Comparison of ENCODE assay signal across 7 mouse cellular contexts in genomic region chr19:56547456-56548229, GRCm38 (mm10). TPM values are rescaled to one million over a fixed set of nuclear protein-coding genes. Genes with fewer than 3 reads are reported as not detected.
A peak's percentile ranks its signal among the peaks of the same experiment; 100 is the strongest.
DNase-seq lines count a peak whose midpoint lies in the region; ATAC-seq and TF ChIP-seq lines count a peak whose summit lies in the region.

Dclre1a (minus strand) TSS chr19:56548222.

- TF ChIP-seq CTCF in cortical plate, adult 2 months (IDR thresholded peaks at IDR 0.05; ENCODE audit: extremely low read depth, insufficient read depth, low read length): no peak
- TF ChIP-seq CTCF in small intestine, adult 2 months (IDR thresholded peaks at IDR 0.05; ENCODE audit: extremely low read depth, insufficient read length, insufficient replicate concordance, low read depth, low read length): peak; percentile 11; the same call in 1 of the 2 replicates

- H3K27me3 ChIP-seq in intestine, embryonic 15.5 days (replicated peaks): no peaks in the 10 kb centered on the region
- no peaks in the 10 kb centered on the region for H3K27me3 ChIP-seq in small intestine, adult 2 months (ENCODE audit: control insufficient read depth, insufficient read depth, low read length)

- H3K4me3 ChIP-seq in cortical plate, adult 2 months (ENCODE audit: insufficient read depth, low read length): peak within 1 kb of the TSS; percentile 98
- H3K4me3 ChIP-seq in intestine, embryonic 15.5 days (replicated peaks): peak within 1 kb of the TSS; percentile 90
- peak within 1 kb of the TSS; percentile 90 for H3K4me3 ChIP-seq in small intestine, adult 2 months (ENCODE audit: low read depth, low read length)

- intact Hi-C loops in gastrocnemius, postnatal 14 days (cut with DNase I; ENCODE audit: low total_unique reads): no loop called here
- intact Hi-C loops in left cerebral cortex, postnatal 4 days (cut with DNase I): no loop called here

- H3K9me3 ChIP-seq in intestine, embryonic 15.5 days: no peaks in the 10 kb centered on the region

- peaks cover 5% of the 10 kb centered on the region for H3K4me1 ChIP-seq in cortical plate, adult 2 months (ENCODE audit: control insufficient read depth, insufficient read depth, low read length)
- peaks cover 12% of the 10 kb centered on the region; the same call in 1 of the 2 replicates for H3K4me1 ChIP-seq in intestine, embryonic 15.5 days (replicated peaks)
- H3K4me1 ChIP-seq in small intestine, adult 2 months (ENCODE audit: control insufficient read depth, insufficient read depth, insufficient read length, low read length): peaks cover 2% of the 10 kb centered on the region; the same call in 1 of the 2 replicates

- H3K4me2 ChIP-seq in intestine, embryonic 15.5 days (replicated peaks): peak within 1 kb of the TSS; percentile 88

- 0 out of 2 replicates have a peak, but pooled peaks cover 2% of the 10 kb centered on the region for H3K36me3 ChIP-seq in intestine, embryonic 15.5 days
- H3K36me3 ChIP-seq in small intestine, adult 2 months (ENCODE audit: control insufficient read depth, insufficient read depth, low read length): peaks cover 20% of the 10 kb centered on the region

- peak; percentile 42 for ATAC-seq in intestine, embryonic 15.5 days
- peak; percentile 45 for ATAC-seq in megakaryocyte-erythroid progenitor cell, adult 5-6 weeks (replicated peaks; ENCODE audit: low FRiP score, low TSS enrichment, poor library complexity, severe bottlenecking)

- 0 out of 2 replicates have a peak, but pooled peaks have one; percentile 27 for TF ChIP-seq POLR2A in cortical plate, adult 2 months (IDR thresholded peaks at IDR 0.05; ENCODE audit: extremely low read depth, insufficient read depth, low read length)
- TF ChIP-seq POLR2A in small intestine, adult 2 months (IDR thresholded peaks at IDR 0.05; ENCODE audit: low read depth, low read length): no peak

- peak within 1 kb of the TSS; percentile 83 for H3K27ac ChIP-seq in cortical plate, adult 2 months (ENCODE audit: insufficient read depth, low read length)
- peak within 1 kb of the TSS; percentile 99 for H3K27ac ChIP-seq in intestine, embryonic 15.5 days
- H3K27ac ChIP-seq in small intestine, adult 2 months (ENCODE audit: insufficient read depth, low read depth, low read length): peak within 1 kb of the TSS; percentile 96

- peak; percentile 75 to 90 for DNase-seq in adrenal gland, adult (ENCODE audit: inconsistent age in 2 of 2, low spot score in 1 of 2)
- DNase-seq in gastrocnemius, postnatal 14 days: peak; percentile 62
- peak; percentile 64 for DNase-seq in left cerebral cortex, postnatal 4 days

- peak within 1 kb of the TSS; percentile 98 for H3K9ac ChIP-seq in intestine, embryonic 15.5 days

- 7% methylated on average over 20 of the region's 20 CpGs for WGBS in intestine, embryonic 15.5 days
- 3% methylated on average over 20 of the region's 20 CpGs for WGBS in small intestine, adult 2 months

RNA-seq across cellular contexts. Expression of gene Dclre1a, which starts in this region (rescaled TPM):
- 7.1 and 10.4 TPM in 2 replicates for polyA plus RNA-seq in cortical plate, adult 2 months (2012; rRNA removed)
- 1 to 10 TPM; 4.1 to 5.8 TPM for total RNA-seq in gastrocnemius, postnatal 14 days (2021)
- polyA plus RNA-seq in intestine, embryonic 15.5 days (2015; fragmentation: Nextera tagmentation; extraction: Ambion mirVana): 22.4 and 25.1 TPM in 2 replicates
- 10 to 100 TPM; 11.5 to 13.8 TPM for total RNA-seq in left cerebral cortex, postnatal 4 days (2021)
- total RNA-seq in megakaryocyte-erythroid progenitor cell, adult 5-6 weeks (2014; fragmentation: Nextera tagmentation): 27.8 and 52.0 TPM in 2 replicates
- total RNA-seq in megakaryocyte-erythroid progenitor cell, adult 5-6 weeks (2017): 19.5 and 32.9 TPM in 2 replicates
- polyA plus RNA-seq in small intestine, adult 2 months (2012; rRNA removed): 1.1 and 2.6 TPM in 2 replicates

Comparison
In these comparisons a context has a peak if more than half of its experiments do, and no peak if none do; other contexts are left out.
1. Peak in every context shown above with its lines: DNase-seq, ATAC-seq, H3K4me3 ChIP-seq and H3K27ac ChIP-seq.